Mouse (Mus musculus): ENCODE data around the gene Ube2l3. TPM values are rescaled to one million over a fixed set of nuclear protein-coding genes. Genes with fewer than 3 reads are reported as not detected.
"Not testable (repeated sequence)": the region's sequence is repeated elsewhere in the genome, so short reads cannot be mapped to it uniquely, and the experiment has no call there.

Gene Ube2l3
- polyA plus RNA-seq, 1 experiment from 2014 or later: 288 TPM

GRCm38 (mm10) chr16:17175765-17176164, 26.7 kb downstream of the Ube2l3 start:
- H3K27ac ChIP-seq (replicated peaks): no peak overlapping the region
- no peak overlapping the region for H3K4me2 ChIP-seq
- H3K4me1 ChIP-seq: no peaks in the 10 kb centered on the region
- WGBS: 97% methylated on average over 2 of the region's 2 CpGs
- ATAC-seq (ENCODE audit: low FRiP score): no peak
- peaks cover 20% of the 10 kb centered on the region for H3K36me3 ChIP-seq
- H3K9ac ChIP-seq (replicated peaks): no peak overlapping the region
- no peak overlapping the region for H3K4me3 ChIP-seq (replicated peaks)
- no peaks in the 10 kb centered on the region for H3K27me3 ChIP-seq (replicated peaks)
- H3K9me3 ChIP-seq (replicated peaks): no peaks in the 10 kb centered on the region

GRCm38 (mm10) chr16:17168049-17168448, 34.4 kb downstream of the Ube2l3 start:
- Histone ChIP-seq H3K9me3 (replicated peaks) (no peaks in the 10 kb centered on the region), H3K4me3 (replicated peaks) (no peak overlapping the region), H3K36me3 (peaks cover 28% of the 10 kb centered on the region), H3K9ac (replicated peaks) (no peak overlapping the region), H3K27ac (replicated peaks) (no peak overlapping the region), H3K4me1 (no peaks in the 10 kb centered on the region), H3K4me2 (no peak overlapping the region), H3K27me3 (replicated peaks) (no peaks in the 10 kb centered on the region)
- WGBS: 96% methylated on average over 5 of the region's 5 CpGs
- ATAC-seq (ENCODE audit: low FRiP score): no peak

GRCm38 (mm10) chr16:17167179-17167578, 35.3 kb downstream of the Ube2l3 start:
- Histone ChIP-seq H3K36me3 (peaks cover 22% of the 10 kb centered on the region), H3K4me1 (no peaks in the 10 kb centered on the region), H3K9ac (replicated peaks) (no peak overlapping the region), H3K9me3 (replicated peaks) (no peaks in the 10 kb centered on the region), H3K27me3 (replicated peaks) (no peaks in the 10 kb centered on the region), H3K27ac (replicated peaks) (no peak overlapping the region), H3K4me3 (replicated peaks) (no peak overlapping the region), H3K4me2 (no peak overlapping the region)
- no peak for ATAC-seq (ENCODE audit: low FRiP score)

- H3K9me3 ChIP-seq (replicated peaks); H3K4me2 ChIP-seq; H3K27me3 ChIP-seq (replicated peaks); H3K4me3 ChIP-seq (replicated peaks); H3K27ac ChIP-seq (replicated peaks); H3K4me1 ChIP-seq; ATAC-seq (ENCODE audit: low FRiP score); H3K9ac ChIP-seq (replicated peaks): not testable (repeated sequence)
- WGBS: 89% methylated on average over 1 of the region's 1 CpGs
- H3K36me3 ChIP-seq: peaks cover 18% of the 10 kb centered on the region
Observed at GRCm38 (mm10) chr16:17165478-17165877, 37.0 kb downstream of the Ube2l3 start.

- Histone ChIP-seq H3K4me1 (no peaks in the 10 kb centered on the region), H3K9ac (replicated peaks) (no peak overlapping the region), H3K9me3 (replicated peaks) (no peaks in the 10 kb centered on the region), H3K27me3 (replicated peaks) (no peaks in the 10 kb centered on the region), H3K27ac (replicated peaks) (no peak overlapping the region), H3K4me3 (replicated peaks) (no peak overlapping the region), H3K36me3 (peaks cover 57% of the 10 kb centered on the region), H3K4me2 (no peak overlapping the region)
- WGBS: 89% methylated on average over 2 of the region's 2 CpGs
- ATAC-seq (ENCODE audit: low FRiP score): no peak
Observed at GRCm38 (mm10) chr16:17154346-17154745, 48.1 kb downstream of the Ube2l3 start.

GRCm38 (mm10) chr16:17151874-17152273, 50.6 kb downstream of the Ube2l3 start:
- ATAC-seq (ENCODE audit: low FRiP score): no peak
- Histone ChIP-seq H3K4me3 (replicated peaks) (no peak overlapping the region), H3K27ac (replicated peaks) (no peak overlapping the region), H3K9ac (replicated peaks) (no peak overlapping the region), H3K4me2 (no peak overlapping the region), H3K9me3 (replicated peaks) (no peaks in the 10 kb centered on the region), H3K27me3 (replicated peaks) (no peaks in the 10 kb centered on the region), H3K36me3 (peaks cover 36% of the 10 kb centered on the region; the same call in 1 of the 2 replicates), H3K4me1 (peaks cover 17% of the 10 kb centered on the region)
- WGBS: 95% methylated on average over 4 of the region's 4 CpGs

GRCm38 (mm10) chr16:17150520-17151258, 51.8 kb downstream of the Ube2l3 start:
- Histone ChIP-seq H3K9ac (replicated peaks) (no peak overlapping the region), H3K9me3 (replicated peaks) (no peaks in the 10 kb centered on the region), H3K4me2 (no peak overlapping the region), H3K27ac (replicated peaks) (no peak overlapping the region), H3K4me3 (replicated peaks) (no peak overlapping the region), H3K4me1 (peaks cover 17% of the 10 kb centered on the region), H3K27me3 (replicated peaks) (no peaks in the 10 kb centered on the region), H3K36me3 (peaks cover 28% of the 10 kb centered on the region; the same call in 1 of the 2 replicates)
- WGBS: 88% methylated on average over 7 of the region's 7 CpGs
- ATAC-seq (ENCODE audit: low FRiP score): no peak

- H3K9ac ChIP-seq (replicated peaks): peak overlapping the region; percentile 62; the same call in 1 of the 2 replicates
- no peaks in the 10 kb centered on the region for H3K27me3 ChIP-seq (replicated peaks)
- peaks cover 17% of the 10 kb centered on the region for H3K4me1 ChIP-seq
- H3K36me3 ChIP-seq: 0 out of 2 replicates have a peak, but pooled peaks cover 8% of the 10 kb centered on the region
- peak overlapping the region; percentile 55 for H3K4me3 ChIP-seq (replicated peaks)
- 0 out of 2 replicates have a peak overlapping the region, but pooled peaks have one; percentile 37 for H3K27ac ChIP-seq (replicated peaks)
- peak; percentile 3; the same call in 1 of the 2 replicates for ATAC-seq (ENCODE audit: low FRiP score)
- H3K4me2 ChIP-seq: peak overlapping the region; percentile 93
- WGBS: 5% methylated on average over 16 of the region's 16 CpGs
- H3K9me3 ChIP-seq (replicated peaks): no peaks in the 10 kb centered on the region
Observed at GRCm38 (mm10) chr16:17148084-17148483, 54.4 kb downstream of the Ube2l3 start.

GRCm38 (mm10) chr16:17147391-17147929, 55.0 kb downstream of the Ube2l3 start:
- Histone ChIP-seq H3K9me3 (replicated peaks) (no peaks in the 10 kb centered on the region), H3K27ac (replicated peaks) (peak overlapping the region; percentile 64), H3K36me3 (0 out of 2 replicates have a peak, but pooled peaks cover 8% of the 10 kb centered on the region), H3K4me3 (replicated peaks) (peak overlapping the region; percentile 55), H3K27me3 (replicated peaks) (no peaks in the 10 kb centered on the region), H3K4me2 (peak overlapping the region; percentile 93), H3K4me1 (peaks cover 17% of the 10 kb centered on the region), H3K9ac (replicated peaks) (peak overlapping the region; percentile 62)
- peak; percentile 68 for ATAC-seq (ENCODE audit: low FRiP score)
- WGBS: under 1% methylated on average over 41 of the region's 41 CpGs

GRCm38 (mm10) chr16:17146772-17147235, 55.6 kb downstream of the Ube2l3 start, which contains the start of gene Ccdc116:
Gene Ccdc116 (minus strand): TSS chr16:17147229.
- Histone ChIP-seq H3K4me2 (peak within 1 kb of the TSS; percentile 93), H3K36me3 (0 out of 2 replicates have a peak, but pooled peaks cover 5% of the 10 kb centered on the region), H3K27ac (replicated peaks) (peak within 1 kb of the TSS; percentile 64), H3K9ac (replicated peaks) (peak within 1 kb of the TSS; percentile 62), H3K27me3 (replicated peaks) (no peaks in the 10 kb centered on the region), H3K9me3 (replicated peaks) (no peaks in the 10 kb centered on the region), H3K4me1 (peaks cover 17% of the 10 kb centered on the region), H3K4me3 (replicated peaks) (peak within 1 kb of the TSS; percentile 55)
- peak; percentile 90 for ATAC-seq (ENCODE audit: low FRiP score)
- WGBS: under 1% methylated on average over 34 of the region's 34 CpGs

- no peaks in the 10 kb centered on the region for H3K9me3 ChIP-seq (replicated peaks)
- no peak within 1 kb of the TSS for H3K9ac ChIP-seq (replicated peaks)
- H3K36me3 ChIP-seq: no peaks in the 10 kb centered on the region
- H3K27me3 ChIP-seq (replicated peaks): no peaks in the 10 kb centered on the region
- no peak for ATAC-seq (ENCODE audit: low FRiP score)
- WGBS: 24% methylated on average over 7 of the region's 7 CpGs
- H3K4me1 ChIP-seq: peaks cover 17% of the 10 kb centered on the region
- no peak within 1 kb of the TSS for H3K4me2 ChIP-seq
- no peak within 1 kb of the TSS for H3K27ac ChIP-seq (replicated peaks)
- no peak within 1 kb of the TSS for H3K4me3 ChIP-seq (replicated peaks)
Observed at GRCm38 (mm10) chr16:17144339-17144738, 58.1 kb downstream of the Ube2l3 start, which contains the start of gene Ydjc. Gene Ydjc (plus strand): TSS chr16:17144621.

- Histone ChIP-seq H3K4me1 (peaks cover 7% of the 10 kb centered on the region), H3K36me3 (no peaks in the 10 kb centered on the region), H3K27ac (replicated peaks) (no peak overlapping the region), H3K4me3 (replicated peaks) (no peak overlapping the region), H3K9me3 (replicated peaks) (no peaks in the 10 kb centered on the region), H3K4me2 (no peak overlapping the region), H3K9ac (replicated peaks) (no peak overlapping the region), H3K27me3 (replicated peaks) (no peaks in the 10 kb centered on the region)
- no peak for ATAC-seq (ENCODE audit: low FRiP score)
- 89% methylated on average over 15 of the region's 15 CpGs for WGBS
Observed at GRCm38 (mm10) chr16:17137355-17137754, 65.1 kb downstream of the Ube2l3 start.
